Mouse (Mus musculus) regulatory T cell (primary cell): Measurements from ENCODE around the gene Gm49369.

Experiments
- in situ Hi-C: fragments of 300-600 bp; cut with MboI, MseI; formaldehyde crosslinking; loops from one replicate; pipeline ENCODE4 v1.15.1; 2025; ENCODE audit warnings: high pct_unique_total_duplicates

Gm49369 gene

GRCm38 (mm10) chr7:142394261-142395190 lies 12.1 kb upstream of the Gm49369 start:
- in situ Hi-C loops, result no loop called here

GRCm38 (mm10) chr7:142393191-142393590 lies 10.7 kb upstream of the Gm49369 start:
- in situ Hi-C loops, result no loop called here

- in situ Hi-C loops, result no loop called here
Observed at GRCm38 (mm10) chr7:142391609-142392008, 9.1 kb upstream of the Gm49369 start.

GRCm38 (mm10) chr7:142391108-142391507 lies 8.6 kb upstream of the Gm49369 start:
- in situ Hi-C loops, result no loop called here

- in situ Hi-C loops, result loop anchor here (5.0 kb wide), 2 partner anchors 48 to 72 kb away; partner anchors contain the start of gene Lsp1
Observed at GRCm38 (mm10) chr7:142389961-142390650, 7.6 kb upstream of the Gm49369 start.

GRCm38 (mm10) chr7:142388740-142389139 lies 6.3 kb upstream of the Gm49369 start:
- in situ Hi-C loops, result loop anchor here (5.0 kb wide), 2 partner anchors 46 to 74 kb away; partner anchors contain the start of gene Lsp1

- in situ Hi-C loops, result loop anchor here (5.0 kb wide), 2 partner anchors 46 to 74 kb away; partner anchors contain the start of gene Lsp1
Observed at GRCm38 (mm10) chr7:142388198-142388597, 5.7 kb upstream of the Gm49369 start.

GRCm38 (mm10) chr7:142387419-142388148 lies 5.1 kb upstream of the Gm49369 start, which contains the start of gene Ctsd:
TSS of gene Ctsd (minus strand) at chr7:142388038.
- in situ Hi-C loops, result loop anchor here (5.0 kb wide), 2 partner anchors 45 to 75 kb away; partner anchors contain the start of gene Lsp1

- in situ Hi-C loops, result loop anchor here (5.0 kb wide), 2 partner anchors 44 to 76 kb away; partner anchors contain the start of gene Lsp1
Observed at GRCm38 (mm10) chr7:142386621-142387201, 4.2 kb upstream of the Gm49369 start.

- in situ Hi-C loops, result loop anchor here (5.0 kb wide), 2 partner anchors 44 to 76 kb away; partner anchors contain the start of gene Lsp1
Observed at GRCm38 (mm10) chr7:142385742-142386403, 3.4 kb upstream of the Gm49369 start.

GRCm38 (mm10) chr7:142384306-142384705 lies 1.8 kb upstream of the Gm49369 start:
- in situ Hi-C loops, result no loop called here

- in situ Hi-C loops, result no loop called here
Observed at GRCm38 (mm10) chr7:142381175-142381574, 1.3 kb downstream of the Gm49369 start.

GRCm38 (mm10) chr7:142379186-142379585 lies 3.3 kb downstream of the Gm49369 start:
- in situ Hi-C loops, result no loop called here

- in situ Hi-C loops, result no loop called here
Observed at GRCm38 (mm10) chr7:142377233-142377925, 5.1 kb downstream of the Gm49369 start.

GRCm38 (mm10) chr7:142376096-142376495 lies 6.4 kb downstream of the Gm49369 start:
- in situ Hi-C loops, result no loop called here

- in situ Hi-C loops, result no loop called here
Observed at GRCm38 (mm10) chr7:142375261-142375724, 7.2 kb downstream of the Gm49369 start.

GRCm38 (mm10) chr7:142374413-142375015 lies 8.0 kb downstream of the Gm49369 start:
- in situ Hi-C loops, result no loop called here

- in situ Hi-C loops, result no loop called here
Observed at GRCm38 (mm10) chr7:142373641-142374412, 8.6 kb downstream of the Gm49369 start, which contains the start of gene Ifitm10. TSS of gene Ifitm10 (minus strand) at chr7:142373753.
